Comparison of ENCODE assay signal across 10 mouse cellular contexts in the genomic region with DNA sequence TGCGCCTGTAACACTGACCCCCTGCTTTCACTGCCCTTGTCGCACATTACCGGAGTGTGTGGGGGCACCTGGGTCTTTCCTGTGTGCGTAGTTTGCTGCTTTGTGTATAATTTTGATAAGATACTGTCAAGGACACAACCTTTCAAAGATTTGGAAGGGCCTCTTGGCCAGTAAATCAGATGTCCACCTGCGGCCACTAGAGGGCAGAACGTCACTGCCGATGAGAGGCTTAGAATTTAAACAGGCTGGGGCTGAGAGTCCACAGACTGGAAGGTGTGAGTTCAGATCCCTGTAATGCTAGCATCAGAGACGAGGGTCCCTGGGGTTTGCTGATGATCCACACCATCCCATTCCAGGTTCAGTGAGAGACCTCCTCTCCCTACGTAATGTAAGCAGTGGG. TPM values are rescaled to one million over a fixed set of nuclear protein-coding genes. Genes with fewer than 3 reads are reported as not detected.
A peak's percentile ranks its signal among the peaks of the same experiment; 100 is the strongest.
DNase-seq lines count a peak whose midpoint lies in the region; ATAC-seq and TF ChIP-seq lines count a peak whose summit lies in the region.
"Had no signal": no experiment of that assay in that cellular context is flagged by ENCODE, and none has a peak within 500 bp of the region (broad histone marks: within the 10 kb centered on the region; RNA-seq: fewer than 3 reads in every experiment).

No protein-coding gene starts in this region.

- peak; percentile 63 to 71 for DNase-seq in left cerebral cortex, adult 18-20 months (ENCODE audit: low spot score in 2 of 2)
- no peak for DNase-seq in left cerebral cortex, adult 8-10 months (ENCODE audit: low spot score in 2 of 2)
- DNase-seq in adrenal gland, postnatal 25 days: peak; percentile 83
- DNase-seq in embryonic facial prominence, embryonic 11.5 days (ENCODE audit: low spot score): peak; percentile 85
- peak; percentile 68 for DNase-seq in lung, adult 2 months
- DNase-seq in thymus, postnatal 14 days: peak; percentile 79

- H3K4me3 ChIP-seq in embryonic facial prominence, embryonic 11.5 days (ENCODE audit: low read depth, low read length): no peak overlapping the region
- H3K4me3 ChIP-seq in hindbrain, embryonic 16.5 days (ENCODE audit: low read length): no peak overlapping the region
- no peak overlapping the region for H3K4me3 ChIP-seq in lung, adult 2 months (replicated peaks; ENCODE audit: extremely low read depth, low read depth, low read length)
- H3K4me3 ChIP-seq: embryonic facial prominence, embryonic 15.5 days; liver, embryonic 15.5 days had no signal

- no peaks in the 10 kb centered on the region for H3K4me1 ChIP-seq in embryonic facial prominence, embryonic 11.5 days (ENCODE audit: control insufficient read depth, insufficient read depth, low read length)
- peaks cover 2% of the 10 kb centered on the region; the same call in 1 of the 2 replicates for H3K4me1 ChIP-seq in hindbrain, embryonic 16.5 days (ENCODE audit: control insufficient read depth, insufficient read depth, low read depth, low read length)
- H3K4me1 ChIP-seq in lung, adult 2 months (ENCODE audit: control insufficient read depth, insufficient read depth, low read length): peaks cover 4% of the 10 kb centered on the region; the same call in 1 of the 2 replicates

- 0 out of 2 replicates have a peak, but pooled peaks have one; percentile 15 for ATAC-seq in embryonic facial prominence, embryonic 11.5 days (replicated peaks; ENCODE audit: insufficient number of reproducible peaks, low FRiP score, low TSS enrichment, low read depth)
- peak; percentile 14; the same call in 1 of the 2 replicates for ATAC-seq in hindbrain, embryonic 16.5 days
- ATAC-seq in neutrophil, adult 5-6 weeks (ENCODE audit: extremely low read depth, insufficient number of reproducible peaks, low FRiP score, poor library complexity, severe bottlenecking): peak; percentile 40; the same call in 1 of the 2 replicates

- H3K27ac ChIP-seq in embryonic facial prominence, embryonic 11.5 days (replicated peaks; ENCODE audit: low read depth, low read length): no peak overlapping the region
- no peak overlapping the region for H3K27ac ChIP-seq in hindbrain, embryonic 16.5 days (ENCODE audit: low read depth, low read length)
- H3K27ac ChIP-seq: embryonic facial prominence, embryonic 15.5 days; liver, embryonic 15.5 days had no signal

- no peak overlapping the region for H3K9ac ChIP-seq in embryonic facial prominence, embryonic 11.5 days (replicated peaks; ENCODE audit: low read length)
- H3K9ac ChIP-seq in hindbrain, embryonic 16.5 days (ENCODE audit: low read depth, low read length): no peak overlapping the region
- H3K9ac ChIP-seq: embryonic facial prominence, embryonic 15.5 days; liver, embryonic 15.5 days had no signal

- TF ChIP-seq CTCF in lung, adult 2 months (IDR thresholded peaks at IDR 0.05; ENCODE audit: insufficient read depth, low read length): peak; percentile 81

- no peak overlapping the region for H3K4me2 ChIP-seq in embryonic facial prominence, embryonic 11.5 days (ENCODE audit: low read depth, low read length)
- H3K4me2 ChIP-seq in hindbrain, embryonic 16.5 days (ENCODE audit: low read length): no peak overlapping the region
- H3K4me2 ChIP-seq: embryonic facial prominence, embryonic 15.5 days; liver, embryonic 15.5 days had no signal

- TF ChIP-seq POLR2A in lung, adult 2 months (IDR thresholded peaks at IDR 0.05; ENCODE audit: borderline replicate concordance, extremely low read depth, low read depth, low read length): no peak

- no peaks in the 10 kb centered on the region for H3K27me3 ChIP-seq in embryonic facial prominence, embryonic 11.5 days (ENCODE audit: control insufficient read depth, insufficient read depth, low read length)
- no peaks in the 10 kb centered on the region for H3K27me3 ChIP-seq in hindbrain, embryonic 16.5 days (replicated peaks; ENCODE audit: control insufficient read depth, insufficient read depth, low read length)
- H3K27me3 ChIP-seq: embryonic facial prominence, embryonic 15.5 days; liver, embryonic 15.5 days had no signal

- 39% methylated on average over 9 of the region's 9 CpGs for WGBS in embryonic facial prominence, embryonic 11.5 days
- WGBS in hindbrain, embryonic 16.5 days: 37% methylated on average over 9 of the region's 9 CpGs
- 27% methylated on average over 9 of the region's 9 CpGs for WGBS in lung, adult 2 months

- H3K36me3 ChIP-seq in embryonic facial prominence, embryonic 11.5 days (replicated peaks; ENCODE audit: control insufficient read depth, insufficient read depth, low read depth, low read length): peaks cover 5% of the 10 kb centered on the region
- peaks cover 8% of the 10 kb centered on the region; the same call in 1 of the 2 replicates for H3K36me3 ChIP-seq in hindbrain, embryonic 16.5 days (ENCODE audit: control insufficient read depth, insufficient read depth, low read length)

- no peaks in the 10 kb centered on the region for H3K9me3 ChIP-seq in embryonic facial prominence, embryonic 11.5 days (replicated peaks; ENCODE audit: control insufficient read depth, low read length)
- H3K9me3 ChIP-seq in hindbrain, embryonic 16.5 days (ENCODE audit: control insufficient read depth, low read length): no peaks in the 10 kb centered on the region
- H3K9me3 ChIP-seq: embryonic facial prominence, embryonic 15.5 days; liver, embryonic 15.5 days had no signal

RNA-seq across cellular contexts. Expression of gene Rcn3, which starts 13.5 kb away (rescaled TPM):
- 1 to 10 TPM; 5.9 to 6.0 TPM for total RNA-seq in left cerebral cortex, adult 18-20 months (2021)
- 1 to 10 TPM; 5.7 to 8.3 (median 5.9) TPM for total RNA-seq in left cerebral cortex, adult 8-10 months (2022)
- total RNA-seq in adrenal gland, postnatal 25 days (2021): 27.7 and 33.5 TPM in 2 replicates
- 221 and 234 TPM in 2 replicates for polyA plus RNA-seq in embryonic facial prominence, embryonic 11.5 days (2014; fragmentation: Nextera tagmentation; extraction: Ambion mirVana)
- polyA plus RNA-seq in hindbrain, embryonic 16.5 days (2015; fragmentation: Nextera tagmentation; extraction: Ambion mirVana): 63.3 and 77.3 TPM in 2 replicates
- 172 and 174 TPM in 2 replicates for polyA plus RNA-seq in lung, adult 2 months (2012; rRNA removed)
- 9.2 and 16.1 TPM in 2 replicates for total RNA-seq in neutrophil, adult 5-6 weeks (2017)

RNA-seq across cellular contexts. Expression of gene Prrg2, which starts 16.0 kb away (rescaled TPM):
- total RNA-seq in left cerebral cortex, adult 18-20 months (2021): 1 to 10 TPM; 6.2 to 9.2 TPM
- total RNA-seq in left cerebral cortex, adult 8-10 months (2022): 10 to 100 TPM in 1 of 4 experiments, 1 to 10 TPM in 3; 6.7 to 11.5 (median 8.2) TPM
- total RNA-seq in adrenal gland, postnatal 25 days (2021): 19.2 and 21.4 TPM in 2 replicates
- polyA plus RNA-seq in embryonic facial prominence, embryonic 11.5 days (2014; fragmentation: Nextera tagmentation; extraction: Ambion mirVana): 17.9 and 20.3 TPM in 2 replicates
- polyA plus RNA-seq in hindbrain, embryonic 16.5 days (2015; fragmentation: Nextera tagmentation; extraction: Ambion mirVana): 15.7 and 16.7 TPM in 2 replicates
- polyA plus RNA-seq in lung, adult 2 months (2012; rRNA removed): 82.5 and 90.6 TPM in 2 replicates
- total RNA-seq in neutrophil, adult 5-6 weeks (2017): 19.8 and 21.8 TPM in 2 replicates

RNA-seq across cellular contexts. Expression of gene Nosip, which starts 16.3 kb away (rescaled TPM):
- total RNA-seq in left cerebral cortex, adult 18-20 months (2021): 10 to 100 TPM; 51.9 to 59.7 TPM
- total RNA-seq in left cerebral cortex, adult 8-10 months (2022): 10 to 100 TPM; 50.2 to 61.0 (median 57.9) TPM
- total RNA-seq in adrenal gland, postnatal 25 days (2021): 46.5 and 67.2 TPM in 2 replicates
- 59.2 and 63.8 TPM in 2 replicates for polyA plus RNA-seq in embryonic facial prominence, embryonic 11.5 days (2014; fragmentation: Nextera tagmentation; extraction: Ambion mirVana)
- 68.8 and 69.0 TPM in 2 replicates for polyA plus RNA-seq in hindbrain, embryonic 16.5 days (2015; fragmentation: Nextera tagmentation; extraction: Ambion mirVana)
- polyA plus RNA-seq in lung, adult 2 months (2012; rRNA removed): 86.5 and 102 TPM in 2 replicates
- 50.7 and 51.0 TPM in 2 replicates for total RNA-seq in neutrophil, adult 5-6 weeks (2017)

RNA-seq across cellular contexts. Expression of gene Fcgrt, which starts 25.1 kb away (rescaled TPM):
- total RNA-seq in left cerebral cortex, adult 18-20 months (2021): 10 to 100 TPM; 19.6 to 20.1 TPM
- 10 to 100 TPM; 18.6 to 21.9 (median 19.9) TPM for total RNA-seq in left cerebral cortex, adult 8-10 months (2022)
- 88.4 and 96.1 TPM in 2 replicates for total RNA-seq in adrenal gland, postnatal 25 days (2021)
- 12.6 TPM in 2 replicates for polyA plus RNA-seq in embryonic facial prominence, embryonic 11.5 days (2014; fragmentation: Nextera tagmentation; extraction: Ambion mirVana)
- polyA plus RNA-seq in hindbrain, embryonic 16.5 days (2015; fragmentation: Nextera tagmentation; extraction: Ambion mirVana): 34.1 and 40.2 TPM in 2 replicates
- polyA plus RNA-seq in lung, adult 2 months (2012; rRNA removed): 112 and 120 TPM in 2 replicates
- 29.6 and 32.2 TPM in 2 replicates for total RNA-seq in neutrophil, adult 5-6 weeks (2017)

RNA-seq across cellular contexts. Expression of gene Prr12, which starts 25.8 kb away (rescaled TPM):
- total RNA-seq in left cerebral cortex, adult 18-20 months (2021): 10 to 100 TPM; 63.3 to 67.5 TPM
- 10 to 100 TPM; 68.5 to 73.4 (median 71.5) TPM for total RNA-seq in left cerebral cortex, adult 8-10 months (2022)
- total RNA-seq in adrenal gland, postnatal 25 days (2021): 71.1 and 78.5 TPM in 2 replicates
- polyA plus RNA-seq in embryonic facial prominence, embryonic 11.5 days (2014; fragmentation: Nextera tagmentation; extraction: Ambion mirVana): 10.9 and 11.8 TPM in 2 replicates
- 12.8 and 13.4 TPM in 2 replicates for polyA plus RNA-seq in hindbrain, embryonic 16.5 days (2015; fragmentation: Nextera tagmentation; extraction: Ambion mirVana)
- polyA plus RNA-seq in lung, adult 2 months (2012; rRNA removed): 11.1 and 15.9 TPM in 2 replicates
- total RNA-seq in neutrophil, adult 5-6 weeks (2017): 7.6 and 10.2 TPM in 2 replicates

Comparison
In these comparisons a context has a peak if more than half of its experiments do, and no peak if none do; other contexts are left out.
1. DNase-seq: peak in left cerebral cortex, adult 18-20 months (2 of 2), adrenal gland, postnatal 25 days (single experiment), embryonic facial prominence, embryonic 11.5 days (single experiment), lung, adult 2 months (single experiment) and thymus, postnatal 14 days (single experiment); none in left cerebral cortex, adult 8-10 months (0 of 2).
2. Peak in every context shown above with its lines, with median percentiles within 50 percentile points of each other: ATAC-seq.